Mouse (Mus musculus) limb, embryonic 12.5 days (tissue): ENCODE results near the gene Pdia6. TPM values are rescaled to one million over a fixed set of nuclear protein-coding genes. Genes with fewer than 3 reads are reported as not detected.

Source experiments
- ATAC-seq: fragments of 200-750 bp; cut with Nextera tagmentation; 2 replicates; pipeline ENCODE4 v1.8.0; 2017; ENCODE audit warnings: low read depth, moderate TSS enrichment; ENCODE audit not compliant: insufficient number of reproducible peaks, insufficient read depth, low FRiP score, low TSS enrichment
- H3K27ac ChIP-seq: fragments of 300-500 bp; sonication (generic); 2 replicates; pipeline ENCODE4 v1.5.1; 2016; ENCODE audit warnings: mild to moderate bottlenecking, moderate library complexity
- H3K27me3 ChIP-seq: fragments of 300-500 bp; sonication (generic); 2 replicates; pipeline ENCODE4 v1.6.1; 2016; ENCODE audit warnings: mild to moderate bottlenecking, moderate library complexity
- H3K36me3 ChIP-seq: fragments of 300-500 bp; sonication (generic); 2 replicates; pipeline ENCODE4 v1.6.1; 2016; ENCODE audit warnings: mild to moderate bottlenecking, moderate library complexity
- H3K4me1 ChIP-seq: fragments of 300-500 bp; sonication (generic); replicated peaks from 2 replicates; pipeline ENCODE4 v1.6.1; 2016
- H3K4me2 ChIP-seq: fragments of 300-500 bp; sonication (generic); 2 replicates; pipeline ENCODE4 v1.6.1; 2016; ENCODE audit warnings: mild to moderate bottlenecking, moderate library complexity
- H3K4me3 ChIP-seq: fragments of 300-500 bp; sonication (generic); replicated peaks from 2 replicates; pipeline ENCODE4 v1.5.1; 2016; ENCODE audit warnings: mild to moderate bottlenecking
- H3K9ac ChIP-seq: fragments of 300-500 bp; sonication (generic); replicated peaks from 2 replicates; pipeline ENCODE4 v1.6.1; 2016; ENCODE audit warnings: mild to moderate bottlenecking, moderate library complexity
- H3K9me3 ChIP-seq: fragments of 300-500 bp; sonication (generic); 2 replicates; pipeline ENCODE4 v1.6.1; 2016; ENCODE audit warnings: mild to moderate bottlenecking, moderate library complexity
- WGBS: fragments of 180-500 bp; shearing (Covaris S2); methylation state at CpG from one replicate; pipeline ENCODE4 v1.1.7; 2016; 5-methylcytosine and 5-hydroxymethylcytosine counted together
- polyA plus RNA-seq: library from polyadenylated mRNA; unstranded; fragments of >200 nt; fragmentation: Nextera tagmentation; extraction: Ambion mirVana; gene quantifications from 2 replicates; pipeline ENCODE4 v1.2.1, GENCODE M21; 2016

The Pdia6 gene
- polyA plus RNA-seq, 1 experiment from 2014 or later, result 582 TPM

GRCm38 (mm10) chr12:17263881-17264280 lies 2.5 kb upstream of the Pdia6 start:
- no peak overlapping the region for H3K4me2 ChIP-seq
- H3K9ac ChIP-seq, result no peak overlapping the region
- H3K27me3 ChIP-seq, result no peaks in the 10 kb centered on the region
- no peak overlapping the region for H3K4me3 ChIP-seq
- H3K9me3 ChIP-seq, result no peaks in the 10 kb centered on the region
- 79% methylated on average over 3 of the region's 3 CpGs for WGBS
- H3K27ac ChIP-seq, result no peak overlapping the region
- no peak for ATAC-seq
- peaks cover 16% of the 10 kb centered on the region for H3K4me1 ChIP-seq
- H3K36me3 ChIP-seq, result peaks cover 8% of the 10 kb centered on the region

- Histone ChIP-seq H3K4me3 (no peak overlapping the region), H3K9me3 (no peaks in the 10 kb centered on the region), H3K4me2 (no peak overlapping the region), H3K36me3 (peaks cover 15% of the 10 kb centered on the region), H3K9ac (no peak overlapping the region), H3K4me1 (peaks cover 18% of the 10 kb centered on the region), H3K27ac (no peak overlapping the region), H3K27me3 (no peaks in the 10 kb centered on the region)
- no peak for ATAC-seq
- WGBS, result 73% methylated on average over 2 of the region's 2 CpGs
Measured at GRCm38 (mm10) chr12:17264826-17265225, 1.5 kb upstream of the Pdia6 start.

GRCm38 (mm10) chr12:17266673-17266990 lies 287 bp downstream of the Pdia6 start:
- peak overlapping the region; percentile 84 for H3K27ac ChIP-seq
- H3K36me3 ChIP-seq, result peaks cover 32% of the 10 kb centered on the region
- no peaks in the 10 kb centered on the region for H3K9me3 ChIP-seq
- peak overlapping the region; percentile 61 for H3K4me2 ChIP-seq
- ATAC-seq, result peak; percentile 84; the same call in 1 of the 2 replicates
- no peaks in the 10 kb centered on the region for H3K27me3 ChIP-seq
- H3K9ac ChIP-seq, result peak overlapping the region; percentile 87
- H3K4me3 ChIP-seq, result peak overlapping the region; percentile 91
- peaks cover 18% of the 10 kb centered on the region for H3K4me1 ChIP-seq
- 0% methylated on average over 21 of the region's 21 CpGs for WGBS

DNA sequence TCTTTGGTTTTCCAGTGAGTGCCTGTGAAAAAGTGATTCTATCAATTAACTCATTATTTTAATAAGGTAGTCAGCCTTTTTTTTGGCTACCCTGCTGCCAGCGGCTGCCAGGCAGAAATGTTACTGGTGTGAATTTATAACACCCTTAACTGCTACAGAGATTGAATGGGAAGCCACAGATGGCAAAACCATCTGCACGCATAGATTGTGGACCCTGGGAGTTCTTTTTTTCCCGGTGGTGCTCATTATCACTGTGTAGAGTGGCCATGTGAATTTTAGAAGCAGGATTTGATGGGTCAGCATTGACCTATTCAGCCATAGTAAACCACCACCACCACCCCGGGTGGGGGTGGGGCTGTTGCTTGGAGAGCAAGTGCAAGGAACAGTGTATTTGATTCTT lies 971 bp downstream of the Pdia6 start:
- Histone ChIP-seq H3K4me2 (peak overlapping the region; percentile 61), H3K9ac (peak overlapping the region; percentile 87), H3K36me3 (peaks cover 39% of the 10 kb centered on the region), H3K27me3 (no peaks in the 10 kb centered on the region), H3K9me3 (no peaks in the 10 kb centered on the region), H3K4me3 (peak overlapping the region; percentile 91), H3K4me1 (peaks cover 18% of the 10 kb centered on the region), H3K27ac (peak overlapping the region; percentile 84; the same call in 1 of the 2 replicates)
- 17% methylated on average over 4 of the region's 4 CpGs for WGBS
- ATAC-seq, result no peak

GRCm38 (mm10) chr12:17271272-17271671 lies 4.9 kb downstream of the Pdia6 start:
- Histone ChIP-seq H3K27ac (no peak overlapping the region), H3K4me2 (no peak overlapping the region), H3K9ac (no peak overlapping the region), H3K4me3 (no peak overlapping the region), H3K27me3 (no peaks in the 10 kb centered on the region), H3K4me1 (peaks cover 18% of the 10 kb centered on the region), H3K36me3 (peaks cover 78% of the 10 kb centered on the region), H3K9me3 (no peaks in the 10 kb centered on the region)
- WGBS, result 67% methylated on average over 1 of the region's 1 CpGs
- ATAC-seq, result no peak

GRCm38 (mm10) chr12:17273841-17274240 lies 7.5 kb downstream of the Pdia6 start:
- H3K4me3 ChIP-seq, result no peak overlapping the region
- H3K27me3 ChIP-seq, result no peaks in the 10 kb centered on the region
- peaks cover 96% of the 10 kb centered on the region for H3K36me3 ChIP-seq
- peaks cover 2% of the 10 kb centered on the region for H3K4me1 ChIP-seq
- H3K27ac ChIP-seq, result no peak overlapping the region
- no peak for ATAC-seq
- 77% methylated on average over 7 of the region's 7 CpGs for WGBS
- H3K9ac ChIP-seq, result no peak overlapping the region
- H3K9me3 ChIP-seq, result no peaks in the 10 kb centered on the region
- no peak overlapping the region for H3K4me2 ChIP-seq

DNA sequence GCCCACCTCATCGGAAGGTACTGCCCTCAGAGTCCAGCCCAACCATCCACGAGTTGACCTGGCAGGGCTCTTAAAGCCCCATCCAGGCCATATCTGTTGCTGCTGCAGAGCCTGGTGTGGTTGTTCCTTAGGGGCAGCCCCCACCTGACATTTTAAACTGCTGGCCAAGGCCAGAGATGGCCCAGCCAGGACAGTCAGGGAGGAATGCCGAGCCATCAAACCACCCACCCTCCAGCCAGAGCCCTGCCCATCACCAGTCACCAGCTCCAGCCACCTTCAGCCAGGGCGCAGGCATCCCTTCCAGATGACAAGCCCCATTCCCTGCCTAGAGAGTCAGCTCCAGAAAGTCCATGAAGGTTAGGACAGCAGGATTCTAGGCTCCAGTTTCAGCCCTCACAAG lies 22.2 kb downstream of the Pdia6 start:
- no peak for ATAC-seq
- H3K9ac ChIP-seq, result no peak overlapping the region
- peaks cover 30% of the 10 kb centered on the region for H3K36me3 ChIP-seq
- 84% methylated on average over 4 of the region's 4 CpGs for WGBS
- no peaks in the 10 kb centered on the region for H3K27me3 ChIP-seq
- no peaks in the 10 kb centered on the region for H3K4me1 ChIP-seq
- H3K9me3 ChIP-seq, result no peaks in the 10 kb centered on the region
- H3K27ac ChIP-seq, result no peak overlapping the region
- no peak overlapping the region for H3K4me3 ChIP-seq
- no peak overlapping the region for H3K4me2 ChIP-seq

DNA sequence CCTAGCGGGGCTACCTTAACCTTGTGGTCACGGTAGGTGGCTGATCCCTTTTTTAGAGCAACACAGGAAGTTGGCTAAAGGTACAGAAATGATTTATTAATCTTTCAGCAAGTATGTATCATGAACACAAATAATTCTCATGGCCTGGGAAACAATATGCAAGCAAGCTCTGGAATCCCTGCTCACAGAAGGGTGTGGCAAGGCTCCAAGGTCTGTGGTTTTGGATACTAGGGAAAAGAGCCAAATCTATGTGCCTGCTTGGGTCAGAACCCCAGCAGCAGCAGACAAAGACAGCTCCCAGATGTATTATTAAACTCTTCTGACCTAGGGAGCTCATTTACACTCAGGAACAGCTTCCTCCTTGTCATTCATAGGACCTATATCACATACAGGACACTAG lies 22.7 kb downstream of the Pdia6 start:
- Histone ChIP-seq H3K9ac (no peak overlapping the region), H3K27ac (no peak overlapping the region), H3K36me3 (peaks cover 24% of the 10 kb centered on the region), H3K4me1 (no peaks in the 10 kb centered on the region), H3K9me3 (no peaks in the 10 kb centered on the region), H3K4me3 (no peak overlapping the region), H3K27me3 (no peaks in the 10 kb centered on the region), H3K4me2 (no peak overlapping the region)
- 77% methylated on average over 2 of the region's 2 CpGs for WGBS
- no peak for ATAC-seq

- Histone ChIP-seq H3K36me3 (peaks cover 16% of the 10 kb centered on the region), H3K27ac (no peak overlapping the region), H3K4me1 (no peaks in the 10 kb centered on the region), H3K9ac (no peak overlapping the region), H3K27me3 (no peaks in the 10 kb centered on the region), H3K4me3 (no peak overlapping the region), H3K9me3 (no peaks in the 10 kb centered on the region), H3K4me2 (no peak overlapping the region)
- no peak for ATAC-seq
- WGBS, result 76% methylated on average over 2 of the region's 2 CpGs
Measured at GRCm38 (mm10) chr12:17289913-17290312, 23.6 kb downstream of the Pdia6 start.

- no peak overlapping the region for H3K4me3 ChIP-seq
- no peaks in the 10 kb centered on the region for H3K27me3 ChIP-seq
- WGBS, result 63% methylated on average over 4 of the region's 4 CpGs
- ATAC-seq, result no peak
- H3K9me3 ChIP-seq, result no peaks in the 10 kb centered on the region
- no peak overlapping the region for H3K9ac ChIP-seq
- H3K4me2 ChIP-seq, result no peak overlapping the region
- H3K36me3 ChIP-seq, result peaks cover 9% of the 10 kb centered on the region
- H3K4me1 ChIP-seq, result no peaks in the 10 kb centered on the region
- no peak overlapping the region for H3K27ac ChIP-seq
Measured at GRCm38 (mm10) chr12:17290569-17290968, 24.2 kb downstream of the Pdia6 start.

GRCm38 (mm10) chr12:17296899-17297298 lies 30.6 kb downstream of the Pdia6 start:
- no peaks in the 10 kb centered on the region for H3K9me3 ChIP-seq
- no peaks in the 10 kb centered on the region for H3K36me3 ChIP-seq
- H3K27me3 ChIP-seq, result no peaks in the 10 kb centered on the region
- H3K4me3 ChIP-seq, result no peak overlapping the region
- H3K27ac ChIP-seq, result no peak overlapping the region
- no peak overlapping the region for H3K4me2 ChIP-seq
- no peaks in the 10 kb centered on the region for H3K4me1 ChIP-seq
- H3K9ac ChIP-seq, result no peak overlapping the region
- 66% methylated on average over 2 of the region's 2 CpGs for WGBS
- no peak for ATAC-seq

- 93% methylated on average over 1 of the region's 1 CpGs for WGBS
- no peak overlapping the region for H3K4me2 ChIP-seq
- H3K27ac ChIP-seq, result no peak overlapping the region
- no peaks in the 10 kb centered on the region; the same call in 1 of the 2 replicates for H3K27me3 ChIP-seq
- no peaks in the 10 kb centered on the region for H3K9me3 ChIP-seq
- ATAC-seq, result no peak
- no peaks in the 10 kb centered on the region for H3K36me3 ChIP-seq
- H3K9ac ChIP-seq, result no peak overlapping the region
- H3K4me3 ChIP-seq, result no peak overlapping the region
- H3K4me1 ChIP-seq, result no peaks in the 10 kb centered on the region
Measured at GRCm38 (mm10) chr12:17299902-17300301, 33.6 kb downstream of the Pdia6 start.
